Mouse (Mus musculus): ENCODE data around the gene Trpv4.

Gene Trpv4

DNA sequence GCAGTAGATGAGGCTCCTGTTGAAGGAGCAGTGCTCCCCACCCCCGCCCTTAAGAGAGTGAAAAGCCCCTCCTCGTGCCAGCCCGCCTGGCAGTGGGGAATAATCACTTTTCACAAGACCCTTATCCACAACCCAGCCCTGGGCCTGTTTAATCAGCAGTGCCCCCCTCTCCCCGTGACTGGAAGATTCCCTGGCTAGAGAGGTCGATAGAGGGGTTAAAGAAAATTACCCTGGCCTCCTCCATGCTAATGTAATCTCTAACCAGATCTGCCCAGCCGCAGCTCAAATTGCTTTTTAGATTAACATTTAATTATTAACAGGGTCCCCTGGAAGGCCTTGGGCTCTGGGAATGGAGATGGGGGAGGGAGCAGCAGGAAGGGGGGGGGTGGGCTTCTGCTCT is 69.2 kb downstream of the Trpv4 start:
- DNase-seq (ENCODE audit: low spot score): no peak

DNA sequence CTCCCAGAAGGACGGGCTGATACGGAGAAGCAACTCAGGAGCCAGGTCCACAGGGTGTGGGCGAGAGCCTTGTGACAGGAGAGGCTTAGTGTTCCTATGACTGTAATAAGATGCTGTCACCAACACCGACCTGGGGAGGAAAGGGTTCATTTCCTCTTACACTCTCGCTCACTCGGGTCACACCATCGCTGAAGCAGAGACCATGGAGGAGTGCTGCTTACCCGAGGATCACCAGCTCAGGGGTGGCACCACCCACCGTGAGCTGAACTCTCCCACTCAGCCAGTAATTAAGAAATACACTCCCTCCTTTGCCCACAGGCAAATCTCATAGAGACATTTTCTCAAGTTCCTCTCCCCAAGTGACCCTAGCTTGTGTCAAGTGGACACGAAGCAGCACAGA is 69.8 kb downstream of the Trpv4 start:
- no peak for DNase-seq (ENCODE audit: low spot score)

DNA sequence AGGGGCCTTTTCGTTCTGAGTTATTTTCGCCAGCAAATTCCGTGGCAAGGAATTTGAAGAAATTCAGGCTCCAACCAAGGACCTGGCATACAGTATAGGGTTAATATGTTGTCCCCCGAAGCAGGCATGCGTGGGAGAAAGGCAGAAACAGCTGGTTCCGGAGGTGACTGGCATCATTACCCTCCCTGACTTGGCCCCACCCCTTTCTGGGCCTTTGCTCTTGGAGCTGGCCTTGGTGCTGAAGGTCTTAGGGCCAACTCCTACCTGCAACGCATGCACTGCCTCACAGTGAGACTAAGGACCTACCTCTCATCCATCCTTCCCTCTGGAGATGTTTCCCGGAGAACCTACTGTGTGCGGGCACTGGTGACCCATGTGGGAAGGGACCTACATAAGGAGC is 70.3 kb downstream of the Trpv4 start:
- peak; percentile 88 for DNase-seq (ENCODE audit: low spot score)

DNA sequence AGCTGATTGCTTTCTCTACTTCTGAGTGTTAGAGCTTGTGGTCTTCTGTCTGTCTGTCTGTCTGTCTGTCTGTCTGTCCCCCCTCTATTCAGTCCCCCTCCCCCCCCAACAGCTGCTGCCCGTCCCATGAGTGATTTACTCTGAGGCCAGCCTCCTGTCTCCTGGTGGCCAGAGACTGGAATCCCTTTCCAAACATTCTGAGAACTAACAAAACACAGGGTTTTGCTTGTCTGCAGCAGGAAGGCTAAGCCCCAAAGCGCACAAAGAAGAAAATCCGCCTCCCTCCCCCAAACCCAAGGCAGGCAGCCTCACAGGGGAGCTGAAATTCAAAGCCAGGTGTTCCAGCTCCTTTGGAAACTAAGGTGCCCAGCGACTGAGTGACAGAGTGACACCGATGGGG is 72.5 kb downstream of the Trpv4 start:
- DNase-seq (ENCODE audit: low spot score): no peak

DNA sequence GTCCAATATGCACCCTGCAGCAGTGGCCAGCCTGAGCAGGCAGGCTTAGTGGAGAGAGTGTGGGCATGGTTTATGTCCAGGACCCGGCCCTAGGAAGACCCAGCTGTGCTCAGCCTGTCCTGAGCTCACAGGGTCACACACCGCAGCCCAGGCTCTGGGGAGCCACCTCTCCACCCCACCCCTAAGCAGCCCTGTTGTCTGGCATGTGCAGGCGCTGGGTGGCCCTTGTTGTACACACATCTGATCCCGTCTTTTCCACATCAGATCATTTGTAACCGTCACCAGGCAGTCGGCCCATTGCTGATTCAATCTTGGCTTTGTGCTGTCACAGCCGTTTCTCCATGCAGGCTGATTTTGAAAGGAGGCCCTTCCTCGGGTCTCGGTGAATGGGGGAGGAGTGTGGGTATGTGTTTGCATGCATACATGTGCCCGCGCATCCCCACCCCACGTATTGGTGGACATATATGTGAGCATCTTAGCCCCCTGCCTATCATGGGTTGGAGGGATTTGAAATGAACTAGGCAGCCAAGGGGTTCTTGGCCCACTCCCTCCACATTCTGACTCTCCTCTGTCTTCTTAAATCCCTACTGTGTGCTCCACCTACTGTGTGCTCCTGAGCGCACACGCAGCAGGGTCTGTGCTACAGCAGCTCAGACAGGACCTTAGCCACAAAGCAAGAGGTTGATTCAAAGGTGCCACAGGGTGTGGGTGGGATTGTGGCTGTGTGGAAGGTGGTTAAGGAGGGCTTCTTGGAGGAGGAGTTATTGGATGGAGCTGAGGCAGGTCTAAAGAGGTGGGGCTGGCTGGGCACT is 73.7 kb downstream of the Trpv4 start:
- DNase-seq (ENCODE audit: low spot score): no peak

DNA sequence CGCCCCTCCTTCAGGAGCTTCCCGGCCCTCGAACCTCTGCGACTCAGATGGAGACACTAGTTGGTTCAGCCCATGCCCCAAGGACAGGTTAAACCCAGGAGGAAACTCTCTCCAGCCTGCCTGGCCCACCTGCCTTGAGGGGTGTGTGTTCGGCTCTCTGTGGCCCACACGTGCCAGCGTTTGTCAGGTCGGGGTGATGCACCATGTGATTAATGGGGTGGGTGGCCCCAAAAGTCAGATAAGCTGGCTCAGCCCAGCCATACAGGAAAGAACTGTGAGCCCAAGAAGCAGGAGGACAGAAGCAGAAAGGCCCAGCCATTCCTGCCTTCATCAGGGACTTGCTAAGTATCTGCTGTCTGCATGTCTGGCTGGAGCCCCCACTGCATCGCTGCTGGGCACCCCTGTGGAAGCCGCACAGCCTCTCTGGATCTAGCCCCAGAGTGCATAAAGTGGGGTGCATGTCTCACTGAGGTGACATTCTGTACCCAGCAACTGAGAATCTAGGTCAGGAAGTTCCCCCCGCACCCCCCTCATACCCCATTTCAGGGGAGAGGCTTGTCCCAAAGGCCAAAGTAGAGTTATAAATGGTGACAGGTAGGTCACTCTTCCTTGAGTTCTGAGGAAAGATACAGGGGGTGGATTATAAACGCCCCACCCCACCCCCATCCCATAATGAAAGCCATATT is 74.6 kb downstream of the Trpv4 start:
- no peak for DNase-seq (ENCODE audit: low spot score)

DNA sequence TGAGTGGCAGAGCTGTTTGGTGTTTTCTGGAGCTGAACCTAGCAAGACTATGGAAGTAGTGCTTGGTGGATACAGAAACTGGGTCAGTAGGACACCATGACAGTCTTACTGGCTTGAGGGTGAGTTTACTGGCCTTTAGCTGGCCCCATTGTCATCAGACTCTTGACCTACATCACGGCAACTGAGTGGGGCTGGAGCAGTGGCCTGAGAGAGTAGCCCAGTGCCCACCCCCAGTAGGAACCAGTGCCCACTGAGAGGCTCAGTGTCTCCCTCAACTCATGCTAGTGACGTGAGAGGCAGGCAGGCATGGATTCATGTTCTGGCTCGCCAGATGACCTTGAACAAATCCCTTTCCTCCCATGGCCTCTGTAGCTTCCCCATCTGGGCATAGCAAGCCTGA is 75.2 kb downstream of the Trpv4 start:
- DNase-seq (ENCODE audit: low spot score): no peak

DNA sequence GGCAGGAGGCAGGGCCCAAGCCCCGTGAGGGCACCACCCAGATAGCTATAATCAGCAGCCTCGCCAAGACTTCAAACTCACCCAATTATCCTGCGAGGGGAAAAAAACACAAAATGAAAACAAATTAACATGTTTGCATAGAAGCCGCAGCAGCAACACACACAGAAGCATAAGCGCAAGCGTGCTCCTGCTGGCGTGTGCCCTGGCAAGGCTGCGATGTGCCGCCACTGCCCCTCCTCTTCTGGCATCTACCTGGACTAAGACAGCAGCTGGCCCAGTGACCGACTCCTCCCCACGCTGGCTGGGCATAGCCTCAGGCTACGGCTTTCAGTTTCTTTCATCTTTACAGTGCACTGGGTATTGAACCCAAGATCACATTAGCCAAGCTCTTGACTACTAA is 76.7 kb downstream of the Trpv4 start:
- no peak for DNase-seq (ENCODE audit: low spot score)

DNA sequence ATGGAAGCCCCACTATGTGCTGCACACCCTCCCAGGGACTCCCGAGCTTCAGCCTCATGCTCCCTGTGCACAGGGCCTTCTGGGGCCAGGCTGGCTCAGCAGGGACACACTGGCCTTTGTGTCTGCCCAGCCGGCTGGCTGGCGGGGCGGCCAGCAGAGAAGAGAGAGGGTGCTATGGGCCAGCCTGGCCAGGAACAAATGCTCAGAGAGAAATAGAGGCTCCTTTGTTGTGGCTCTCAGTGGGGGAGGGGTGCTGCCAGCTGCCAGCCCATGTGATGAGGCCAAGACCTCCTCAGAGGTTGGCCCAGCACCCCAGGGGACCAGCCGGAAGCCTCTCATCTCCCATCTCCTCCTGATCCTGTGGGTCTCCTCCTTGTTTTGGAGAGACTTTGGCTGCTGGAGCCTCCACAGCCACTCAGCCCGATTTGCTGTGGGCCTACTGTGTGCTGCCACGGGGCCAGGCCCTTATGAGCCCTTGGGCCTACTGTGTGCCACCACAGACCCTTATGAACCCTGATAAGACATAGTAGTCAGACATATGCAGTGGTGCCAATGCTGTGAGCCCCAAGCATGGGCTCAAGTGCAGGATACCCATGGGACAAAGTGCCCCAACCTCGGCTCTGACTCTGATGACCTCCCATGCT is 78.4 kb downstream of the Trpv4 start:
- DNase-seq (ENCODE audit: low spot score): peak; percentile 78

DNA sequence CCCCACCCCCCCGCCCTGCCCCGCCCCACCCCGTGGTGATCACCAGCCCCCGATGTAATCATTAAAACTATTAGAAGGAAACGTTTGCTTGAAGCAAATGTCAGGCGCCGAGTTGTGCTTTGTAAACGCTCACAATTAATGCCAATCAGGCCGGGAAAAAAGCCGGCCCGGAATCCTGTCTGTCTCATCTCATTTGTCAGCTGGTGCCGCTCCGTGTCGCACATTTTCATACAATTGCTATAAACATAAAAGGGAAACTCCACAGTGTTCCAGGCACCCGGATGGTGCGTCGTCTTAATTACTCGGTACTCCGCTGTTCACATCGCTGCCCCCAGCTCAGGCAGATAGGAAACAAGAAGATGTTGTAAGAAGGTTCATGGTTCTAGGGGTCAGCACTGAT is 79.9 kb downstream of the Trpv4 start:
- DNase-seq (ENCODE audit: low spot score): no peak

DNA sequence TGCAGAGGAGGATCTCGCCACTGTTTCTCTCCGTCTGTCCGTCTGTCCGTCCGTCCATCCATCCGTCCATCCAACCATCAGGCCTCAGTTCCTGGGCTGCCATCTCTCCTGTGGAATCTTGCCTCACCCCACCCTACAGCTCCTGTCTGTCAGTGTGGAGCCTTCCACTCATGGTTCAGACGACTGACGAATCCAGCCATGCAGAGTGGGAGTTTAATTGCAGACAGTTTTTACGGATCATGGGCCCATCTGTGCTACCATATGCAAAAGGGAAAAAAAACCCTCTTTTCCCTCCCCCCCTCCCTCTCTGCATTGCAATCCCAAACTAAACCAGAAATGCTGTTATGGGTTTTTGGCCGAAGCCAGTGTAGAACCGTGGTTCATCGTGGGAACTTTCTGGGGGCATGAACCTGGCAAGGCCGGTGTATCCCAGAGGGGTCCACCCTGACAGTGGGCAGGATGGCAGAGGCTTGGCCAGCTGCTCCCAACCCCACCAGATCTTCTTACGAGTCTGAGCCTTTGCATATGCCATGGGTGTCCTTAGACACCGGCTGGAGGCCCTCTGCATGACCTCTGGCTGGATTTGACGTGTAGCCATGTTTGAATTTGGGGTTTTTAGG is 82.1 kb downstream of the Trpv4 start:
- DNase-seq (ENCODE audit: low spot score): no peak

DNA sequence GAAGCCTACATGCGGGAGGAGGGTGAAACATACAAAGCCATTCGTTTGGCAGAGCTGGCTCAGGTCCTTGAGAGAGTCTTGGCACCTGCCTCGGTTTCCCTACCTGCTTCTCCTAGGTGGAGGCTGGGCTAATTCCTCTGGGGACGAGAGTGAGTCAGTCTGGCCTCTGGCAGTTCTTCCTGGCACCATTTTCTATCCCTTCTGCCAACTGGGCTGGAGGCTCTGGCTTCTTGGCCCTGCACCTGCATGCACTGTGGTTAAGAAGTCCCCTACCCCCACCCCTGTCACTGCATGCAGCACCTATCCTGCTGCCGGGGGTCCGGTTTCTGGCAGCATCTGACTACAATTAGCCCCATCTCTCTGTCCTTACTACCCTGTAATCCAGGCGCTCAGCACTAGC is 82.7 kb downstream of the Trpv4 start:
- no peak for DNase-seq (ENCODE audit: low spot score)

DNA sequence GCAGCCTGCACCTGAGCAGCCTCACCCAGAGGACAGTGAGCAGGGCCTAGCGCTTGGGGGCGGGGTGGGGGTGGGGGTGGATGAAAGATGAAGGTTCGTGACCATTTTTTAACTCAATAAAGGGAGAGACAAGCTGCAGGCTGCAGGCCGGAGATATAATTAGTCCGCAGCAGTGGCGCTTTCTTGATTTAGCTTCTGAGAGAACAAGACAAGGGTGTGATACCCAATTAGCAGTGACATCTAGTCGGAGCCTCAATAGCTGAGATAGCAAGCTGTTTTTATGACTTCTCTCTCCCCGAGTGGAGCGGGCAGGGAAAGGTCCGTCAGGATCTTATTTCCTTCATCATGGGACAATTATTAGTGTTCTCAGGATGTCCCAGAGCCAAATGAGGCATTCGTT is 83.2 kb downstream of the Trpv4 start:
- no peak for DNase-seq (ENCODE audit: low spot score)

DNA sequence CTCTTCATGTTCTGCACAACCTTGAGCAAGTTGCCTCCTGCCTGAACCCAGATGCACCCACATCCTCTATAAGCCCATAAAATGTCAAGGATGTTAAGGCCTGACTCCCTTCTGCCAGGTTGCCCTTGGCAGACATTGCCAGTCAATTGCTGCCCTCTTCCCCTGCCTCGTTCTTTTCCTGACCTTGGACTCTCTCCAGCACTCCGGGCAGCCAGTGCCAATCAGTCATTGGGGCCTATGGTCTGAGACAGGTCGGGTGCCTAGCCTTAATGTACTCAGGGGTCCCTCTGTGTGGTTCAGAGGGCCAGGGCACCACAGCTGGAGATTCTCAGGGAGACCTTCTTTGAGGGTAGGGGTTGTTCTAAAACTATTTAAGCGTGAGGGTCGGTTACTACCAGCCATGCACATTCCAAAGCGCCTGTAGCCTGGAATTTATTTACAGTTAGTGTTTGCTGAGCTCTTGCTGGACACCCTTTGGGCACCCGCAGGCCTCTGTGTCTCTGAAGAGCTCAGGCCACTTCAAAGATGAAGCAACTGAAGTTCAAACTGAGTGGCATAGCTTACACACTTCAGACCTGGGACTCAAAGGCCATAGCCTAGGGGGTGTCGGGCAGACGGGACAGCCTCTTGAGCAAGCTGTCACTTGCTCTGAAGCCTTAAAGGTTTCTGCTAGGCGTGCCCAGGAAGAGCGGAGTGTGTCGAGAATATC is 84.1 kb downstream of the Trpv4 start:
- DNase-seq (ENCODE audit: low spot score): no peak

DNA sequence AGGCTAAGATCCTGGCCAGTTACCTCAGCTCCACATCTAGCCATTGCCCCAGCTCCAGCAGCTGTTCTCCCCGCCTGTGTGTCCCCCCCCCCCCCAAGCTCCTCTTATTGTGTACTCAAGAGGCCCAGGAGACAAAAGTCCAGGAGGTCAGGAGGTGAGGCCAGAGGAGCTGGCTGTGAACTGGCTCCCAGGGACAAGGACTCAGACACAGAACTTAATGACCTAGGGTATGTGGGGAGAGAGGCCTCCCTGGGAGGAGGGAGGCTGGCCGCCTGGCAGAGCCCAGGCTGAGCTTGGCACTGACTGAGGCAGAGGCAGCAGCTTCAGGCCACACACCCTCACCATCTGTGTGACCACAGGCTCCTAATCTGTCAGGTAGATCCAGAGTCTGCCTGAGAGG is 85.2 kb downstream of the Trpv4 start:
- no peak for DNase-seq (ENCODE audit: low spot score)
